Mouse (Mus musculus): Measurements from ENCODE around the gene Plcb1. TPM values are rescaled to one million over a fixed set of nuclear protein-coding genes. Genes with fewer than 3 reads are reported as not detected.

Plcb1 gene
- polyA plus RNA-seq, 1 experiment: 6.4 TPM

DNA sequence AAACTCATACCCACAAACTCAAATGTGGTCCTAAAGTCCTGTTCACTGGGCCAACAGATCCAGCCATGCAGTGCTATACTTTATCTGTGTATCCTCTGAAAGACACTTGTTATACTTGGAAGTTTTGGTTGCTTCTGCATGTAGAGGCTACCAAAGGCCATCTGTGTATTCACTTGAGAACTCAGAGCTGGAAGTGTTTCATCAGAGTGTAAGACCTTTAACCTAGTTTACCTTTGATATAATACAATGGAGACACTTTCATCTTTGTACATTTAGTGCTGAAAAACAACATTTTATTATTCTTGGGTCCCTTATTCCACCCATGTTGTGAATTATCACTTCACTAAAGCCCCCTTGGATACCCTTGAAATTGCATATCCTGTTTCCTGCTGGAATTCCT is 70.4 kb downstream of the Plcb1 start:
- Histone ChIP-seq H3K27ac (ENCODE audit: insufficient read depth, low read length) (no peak overlapping the region), H3K4me3 (ENCODE audit: insufficient read depth, low read length) (no peak overlapping the region), H3K4me1 (ENCODE audit: control insufficient read depth, insufficient read depth, low read length) (no peaks in the 10 kb centered on the region)
- TF ChIP-seq CTCF (IDR thresholded peaks at IDR 0.05; ENCODE audit: borderline replicate concordance, insufficient read depth, low read length): no peak
- TF ChIP-seq POLR2A (IDR thresholded peaks at IDR 0.05; ENCODE audit: low read depth, low read length): no peak

- no peak overlapping the region for H3K27ac ChIP-seq (ENCODE audit: insufficient read depth, low read length)
- TF ChIP-seq CTCF (IDR thresholded peaks at IDR 0.05; ENCODE audit: borderline replicate concordance, insufficient read depth, low read length): no peak
- TF ChIP-seq POLR2A (IDR thresholded peaks at IDR 0.05; ENCODE audit: low read depth, low read length): no peak
Observed at GRCm38 (mm10) chr2:134856691-134857090, 70.8 kb downstream of the Plcb1 start.

GRCm38 (mm10) chr2:134864985-134865645 is 79.2 kb downstream of the Plcb1 start:
- Histone ChIP-seq H3K4me1 (ENCODE audit: control insufficient read depth, insufficient read depth, low read length) (peaks cover 4% of the 10 kb centered on the region), H3K4me3 (ENCODE audit: insufficient read depth, low read length) (no peak overlapping the region), H3K27ac (ENCODE audit: insufficient read depth, low read length) (peak overlapping the region; percentile 9; the same call in 1 of the 2 replicates)
- TF ChIP-seq POLR2A (IDR thresholded peaks at IDR 0.05; ENCODE audit: low read depth, low read length): no peak
- TF ChIP-seq CTCF (IDR thresholded peaks at IDR 0.05; ENCODE audit: borderline replicate concordance, insufficient read depth, low read length): no peak

More at GRCm38 (mm10) chr2:134856691-134857090, 70.8 kb downstream of the Plcb1 start:
- H3K4me1 ChIP-seq (ENCODE audit: control insufficient read depth, insufficient read depth, low read length): no peaks in the 10 kb centered on the region
- H3K4me3 ChIP-seq (ENCODE audit: insufficient read depth, low read length): no peak overlapping the region

GRCm38 (mm10) chr2:134867381-134867780 is 81.5 kb downstream of the Plcb1 start:
- Histone ChIP-seq H3K27ac (ENCODE audit: insufficient read depth, low read length) (no peak overlapping the region), H3K4me1 (ENCODE audit: control insufficient read depth, insufficient read depth, low read length) (peaks cover 4% of the 10 kb centered on the region), H3K4me3 (ENCODE audit: insufficient read depth, low read length) (no peak overlapping the region)
- TF ChIP-seq CTCF (IDR thresholded peaks at IDR 0.05; ENCODE audit: borderline replicate concordance, insufficient read depth, low read length): no peak
- TF ChIP-seq POLR2A (IDR thresholded peaks at IDR 0.05; ENCODE audit: low read depth, low read length): no peak

GRCm38 (mm10) chr2:134871692-134872489 is 86.0 kb downstream of the Plcb1 start:
- no peak for TF ChIP-seq POLR2A (IDR thresholded peaks at IDR 0.05; ENCODE audit: low read depth, low read length)
- TF ChIP-seq CTCF (IDR thresholded peaks at IDR 0.05; ENCODE audit: borderline replicate concordance, insufficient read depth, low read length): no peak
- no peak overlapping the region for H3K27ac ChIP-seq (ENCODE audit: insufficient read depth, low read length)
- H3K4me1 ChIP-seq (ENCODE audit: control insufficient read depth, insufficient read depth, low read length): no peaks in the 10 kb centered on the region
- no peak overlapping the region for H3K4me3 ChIP-seq (ENCODE audit: insufficient read depth, low read length)

GRCm38 (mm10) chr2:134872490-134872781 is 86.6 kb downstream of the Plcb1 start:
- TF ChIP-seq POLR2A (IDR thresholded peaks at IDR 0.05; ENCODE audit: low read depth, low read length) (no peak), CTCF (IDR thresholded peaks at IDR 0.05; ENCODE audit: borderline replicate concordance, insufficient read depth, low read length) (no peak)
- Histone ChIP-seq H3K27ac (ENCODE audit: insufficient read depth, low read length) (no peak overlapping the region), H3K4me3 (ENCODE audit: insufficient read depth, low read length) (no peak overlapping the region), H3K4me1 (ENCODE audit: control insufficient read depth, insufficient read depth, low read length) (no peaks in the 10 kb centered on the region)

GRCm38 (mm10) chr2:134877148-134877547 is 91.3 kb downstream of the Plcb1 start:
- TF ChIP-seq CTCF (IDR thresholded peaks at IDR 0.05; ENCODE audit: borderline replicate concordance, insufficient read depth, low read length) (no peak), POLR2A (IDR thresholded peaks at IDR 0.05; ENCODE audit: low read depth, low read length) (no peak)
- H3K4me3 ChIP-seq (ENCODE audit: insufficient read depth, low read length): no peak overlapping the region
- H3K4me1 ChIP-seq (ENCODE audit: control insufficient read depth, insufficient read depth, low read length): no peaks in the 10 kb centered on the region
- H3K27ac ChIP-seq (ENCODE audit: insufficient read depth, low read length): no peak overlapping the region

DNA sequence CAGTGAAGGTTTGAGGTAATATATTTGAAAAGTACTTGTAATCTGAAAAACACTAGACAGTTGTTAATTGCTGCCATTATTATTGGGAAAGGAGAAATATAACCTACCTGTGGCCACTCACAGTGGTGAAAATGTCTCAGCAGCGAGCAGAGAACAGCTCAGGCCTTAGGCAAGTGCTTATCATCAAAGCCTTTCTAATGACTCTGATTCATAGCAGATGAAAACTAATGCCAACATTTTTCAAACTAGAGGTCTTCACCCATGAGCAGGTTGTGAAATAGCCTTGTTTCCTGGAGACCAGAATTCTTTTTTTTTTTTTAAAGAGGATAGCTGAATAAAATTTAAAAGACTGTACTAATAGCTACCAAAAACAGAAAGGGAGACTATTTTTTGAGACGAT is 105.3 kb downstream of the Plcb1 start:
- H3K27ac ChIP-seq (ENCODE audit: insufficient read depth, low read length): no peak overlapping the region
- H3K4me1 ChIP-seq (ENCODE audit: control insufficient read depth, insufficient read depth, low read length): no peaks in the 10 kb centered on the region
- no peak for TF ChIP-seq POLR2A (IDR thresholded peaks at IDR 0.05; ENCODE audit: low read depth, low read length)
- no peak for TF ChIP-seq CTCF (IDR thresholded peaks at IDR 0.05; ENCODE audit: borderline replicate concordance, insufficient read depth, low read length)
- no peak overlapping the region for H3K4me3 ChIP-seq (ENCODE audit: insufficient read depth, low read length)

- no peak overlapping the region for H3K27ac ChIP-seq (ENCODE audit: insufficient read depth, low read length)
- TF ChIP-seq POLR2A (IDR thresholded peaks at IDR 0.05; ENCODE audit: low read depth, low read length) (no peak), CTCF (IDR thresholded peaks at IDR 0.05; ENCODE audit: borderline replicate concordance, insufficient read depth, low read length) (no peak)
- H3K4me3 ChIP-seq (ENCODE audit: insufficient read depth, low read length): no peak overlapping the region
- H3K4me1 ChIP-seq (ENCODE audit: control insufficient read depth, insufficient read depth, low read length): no peaks in the 10 kb centered on the region
Observed at GRCm38 (mm10) chr2:134894776-134895175, 108.9 kb downstream of the Plcb1 start.

DNA sequence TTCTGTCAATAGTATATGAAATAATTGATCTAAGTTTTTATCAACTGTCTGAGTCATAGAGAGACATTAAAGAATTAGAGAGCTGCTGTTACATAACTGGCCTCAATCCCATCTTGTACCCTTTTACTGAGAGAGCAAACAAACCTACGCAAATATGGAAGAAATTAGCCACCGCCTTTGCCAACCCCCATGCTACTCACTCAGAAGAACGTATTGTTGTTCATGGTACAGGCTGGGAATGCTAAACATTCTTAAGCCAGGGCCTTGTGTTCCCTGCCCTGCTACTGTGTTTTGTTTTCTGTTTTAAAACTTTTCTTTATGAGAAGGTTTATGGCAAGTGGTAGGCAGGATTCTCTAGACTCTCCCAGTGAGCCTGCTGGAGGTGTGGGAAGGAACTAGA is 110.3 kb downstream of the Plcb1 start:
- no peak overlapping the region for H3K27ac ChIP-seq (ENCODE audit: insufficient read depth, low read length)
- no peaks in the 10 kb centered on the region for H3K4me1 ChIP-seq (ENCODE audit: control insufficient read depth, insufficient read depth, low read length)
- H3K4me3 ChIP-seq (ENCODE audit: insufficient read depth, low read length): no peak overlapping the region
- no peak for TF ChIP-seq CTCF (IDR thresholded peaks at IDR 0.05; ENCODE audit: borderline replicate concordance, insufficient read depth, low read length)
- TF ChIP-seq POLR2A (IDR thresholded peaks at IDR 0.05; ENCODE audit: low read depth, low read length): no peak
